Mouse (Mus musculus) macrophage (primary cell): ENCODE measurements around the gene Gstp1. TPM values are rescaled to one million over a fixed set of nuclear protein-coding genes. Genes with fewer than 3 reads are reported as not detected.

Experiments used
- H3K27ac ChIP-seq: fragments of 350-480 bp; formaldehyde crosslinking; 2 replicates; pipeline ENCODE4 v1.9.0; 2021
- H3K36me3 ChIP-seq: fragments of 350-480 bp; formaldehyde crosslinking; 2 replicates; pipeline ENCODE4 v1.9.0; 2021; ENCODE audit errors: inconsistent target
- H3K4me3 ChIP-seq: fragments of 350-480 bp; formaldehyde crosslinking; 2 replicates; pipeline ENCODE4 v1.9.0; 2021; ENCODE audit errors: inconsistent target
- H3K79me2 ChIP-seq: fragments of 350-480 bp; formaldehyde crosslinking; 2 replicates; pipeline ENCODE4 v1.9.0; 2021; ENCODE audit errors: inconsistent target
- WGBS: methylation state at CpG from one replicate; pipeline ENCODE4 v1.1.7; 2026; ENCODE audit warnings: inconsistent platforms; ENCODE audit not compliant: missing documents; 5-methylcytosine and 5-hydroxymethylcytosine counted together
- polyA plus RNA-seq: library from polyadenylated mRNA; stranded (reverse); fragments of 250-400 nt; gene quantifications from 3 replicates; pipeline ENCODE4 v1.2.4, GENCODE M21; 2018; ENCODE audit warnings: inconsistent platforms

The Gstp1 gene
- polyA plus RNA-seq, 1 experiment from 2014 or later: 8.6 TPM

DNA sequence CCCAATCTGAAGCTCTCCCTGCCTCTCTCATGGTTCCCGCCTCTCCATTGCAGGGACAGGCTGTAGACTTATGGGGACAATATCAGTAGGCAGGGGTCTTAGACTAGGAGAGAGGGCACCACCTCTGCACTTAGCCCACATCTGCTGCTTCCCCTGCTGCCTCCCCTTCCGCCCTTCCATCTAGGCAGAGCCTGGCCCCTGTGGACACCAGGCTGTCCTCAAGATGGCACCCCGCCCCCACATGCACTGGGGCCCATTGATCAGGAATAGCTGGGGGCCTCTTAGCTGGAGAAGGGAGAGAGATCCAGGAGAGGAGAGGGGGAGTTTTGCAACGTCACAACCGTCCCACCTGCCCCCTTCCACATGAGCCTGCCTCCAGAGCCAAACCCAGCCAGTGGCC lies 45.4 kb downstream of the Gstp1 start, which contains the start of gene Tbx10:
Tbx10 (plus strand) TSS at position 337 of the 400 bp plus-strand sequence.
- Histone ChIP-seq H3K4me3 (no peak within 1 kb of the TSS), H3K36me3 (no peaks in the 10 kb centered on the region), H3K27ac (no peak within 1 kb of the TSS), H3K79me2 (no peaks in the 10 kb centered on the region)
- WGBS: 82% methylated on average over 5 of the region's 5 CpGs

GRCm38 (mm10) chr19:3991966-3992365 lies 45.8 kb downstream of the Gstp1 start:
- no peaks in the 10 kb centered on the region for H3K79me2 ChIP-seq
- 81% methylated on average over 3 of the region's 3 CpGs for WGBS
- no peaks in the 10 kb centered on the region for H3K36me3 ChIP-seq
- no peak overlapping the region for H3K4me3 ChIP-seq
- no peak overlapping the region for H3K27ac ChIP-seq

- Histone ChIP-seq H3K4me3 (no peak overlapping the region), H3K79me2 (no peaks in the 10 kb centered on the region), H3K27ac (no peak overlapping the region), H3K36me3 (no peaks in the 10 kb centered on the region)
- WGBS: 93% methylated on average over 3 of the region's 3 CpGs
Observed at GRCm38 (mm10) chr19:3991562-3991961, 46.2 kb downstream of the Gstp1 start.

DNA sequence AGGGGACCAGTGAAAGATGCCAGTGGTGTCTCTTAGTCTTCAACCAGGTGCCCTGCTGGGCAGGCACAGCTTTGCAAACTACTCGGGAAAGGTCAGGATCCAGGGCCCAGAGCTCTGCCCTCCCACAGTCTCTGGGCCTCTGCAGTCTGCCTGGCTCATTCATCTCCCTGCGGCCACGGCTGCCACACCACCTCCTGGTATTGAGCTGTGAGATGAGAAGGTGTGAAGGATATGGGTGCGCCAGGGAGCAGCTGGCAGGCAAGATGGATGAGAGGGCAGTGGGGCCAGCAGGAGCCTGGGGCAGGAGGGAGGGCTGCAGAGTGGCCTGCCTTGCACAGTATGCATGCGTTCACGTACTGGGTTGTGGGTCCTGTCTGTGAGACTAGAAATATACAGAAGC lies 47.0 kb downstream of the Gstp1 start:
- Histone ChIP-seq H3K27ac (no peak overlapping the region), H3K4me3 (no peak overlapping the region), H3K79me2 (no peaks in the 10 kb centered on the region), H3K36me3 (no peaks in the 10 kb centered on the region)
- WGBS: 91% methylated on average over 6 of the region's 6 CpGs

- no peaks in the 10 kb centered on the region for H3K36me3 ChIP-seq
- H3K79me2 ChIP-seq: no peaks in the 10 kb centered on the region
- no peak overlapping the region for H3K27ac ChIP-seq
- 100% methylated on average over 4 of the region's 4 CpGs for WGBS
- no peak overlapping the region for H3K4me3 ChIP-seq
Observed at GRCm38 (mm10) chr19:3988750-3989149, 49.0 kb downstream of the Gstp1 start.

DNA sequence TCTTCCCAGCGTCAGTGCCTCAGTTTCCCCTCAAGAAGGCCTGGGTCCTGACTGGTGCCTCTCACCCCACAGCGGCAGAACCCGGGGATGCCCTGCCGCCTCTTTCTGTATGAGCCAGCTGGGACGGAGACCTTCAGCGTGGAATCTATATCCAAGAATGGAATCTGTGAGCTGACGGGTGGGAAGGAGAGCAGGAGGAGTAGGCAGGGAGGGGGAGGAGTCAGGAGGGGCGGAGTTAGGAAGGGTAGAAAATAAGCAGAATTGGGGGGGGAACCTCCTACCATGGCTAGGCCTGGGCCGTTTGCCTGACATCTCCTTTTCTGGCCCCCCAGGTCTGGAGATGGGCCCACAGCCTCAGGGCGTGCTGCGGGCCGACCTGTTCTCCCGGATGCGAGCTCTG lies 49.7 kb downstream of the Gstp1 start:
- WGBS: 95% methylated on average over 10 of the region's 14 CpGs

GRCm38 (mm10) chr19:3986334-3986733 lies 51.5 kb downstream of the Gstp1 start, which contains the start of gene Acy3:
TSS of gene Acy3 (plus strand) at chr19:3986570.
- H3K4me3 ChIP-seq: no peak within 1 kb of the TSS
- WGBS: 48% methylated on average over 8 of the region's 8 CpGs
- H3K27ac ChIP-seq: no peak within 1 kb of the TSS
- no peaks in the 10 kb centered on the region for H3K36me3 ChIP-seq
- H3K79me2 ChIP-seq: no peaks in the 10 kb centered on the region

More for the DNA sequence above, 49.7 kb downstream of the Gstp1 start:
- H3K27ac ChIP-seq: no peak overlapping the region
- no peaks in the 10 kb centered on the region for H3K79me2 ChIP-seq
- no peak overlapping the region for H3K4me3 ChIP-seq
- H3K36me3 ChIP-seq: no peaks in the 10 kb centered on the region

Other genes with a start within 250 kb of the Gstp1 start
- 11.1 to 17.8 TPM (median 15.8 TPM) in 3 replicates for gene Chka, start 186.2 kb downstream of the Gstp1 start, polyA plus RNA-seq
- gene Tcirg1, start 130.9 kb downstream of the Gstp1 start, polyA plus RNA-seq: 359 to 665 TPM (median 410 TPM) in 3 replicates
- 65.9 to 103 TPM (median 95.7 TPM) in 3 replicates for gene Ndufs8, start 125.2 kb downstream of the Gstp1 start, polyA plus RNA-seq
- 57.7 to 77.8 TPM (median 67.9 TPM) in 3 replicates for gene Aldh3b1, start 108.2 kb downstream of the Gstp1 start, polyA plus RNA-seq
- gene Unc93b1, start 102.8 kb downstream of the Gstp1 start, polyA plus RNA-seq: 421 to 814 TPM (median 651 TPM) in 3 replicates
- gene Aldh3b3, start 79.3 kb downstream of the Gstp1 start, polyA plus RNA-seq: not detected in 3 replicates
- not detected in 3 replicates for gene Aldh3b2, start 65.7 kb downstream of the Gstp1 start, polyA plus RNA-seq
- gene Acy3, start 51.4 kb downstream of the Gstp1 start, polyA plus RNA-seq: 0.47 to 0.60 TPM (median 0.47 TPM) in 3 replicates
- not detected in 3 replicates for gene Tbx10, start 45.2 kb downstream of the Gstp1 start, polyA plus RNA-seq
- gene Nudt8, start 37.4 kb downstream of the Gstp1 start, polyA plus RNA-seq: 6.9 to 10.7 TPM (median 7.0 TPM) in 3 replicates
- 0.07 to 0.19 TPM (median 0.13 TPM) in 3 replicates for gene Gm49405, start 37.4 kb downstream of the Gstp1 start, polyA plus RNA-seq
- gene Doc2g, start 34.7 kb downstream of the Gstp1 start, polyA plus RNA-seq: 0.20 to 0.33 TPM in 2 of 3 replicates, not detected in the other
- gene Ndufv1, start 25.2 kb downstream of the Gstp1 start, polyA plus RNA-seq: 35.8 to 43.3 TPM (median 39.0 TPM) in 3 replicates
- gene Gstp2, start 8.0 kb upstream of the Gstp1 start, polyA plus RNA-seq: not detected in 3 replicates
- not detected in 3 replicates for gene Gstp3, start 21.6 kb upstream of the Gstp1 start, polyA plus RNA-seq
- gene Cabp2, start 43.6 kb upstream of the Gstp1 start, polyA plus RNA-seq: not detected in 3 replicates
- gene Cdk2ap2, start 59.2 kb upstream of the Gstp1 start, polyA plus RNA-seq: 16.7 to 37.3 TPM (median 23.1 TPM) in 3 replicates
- 12.8 to 30.4 TPM (median 14.2 TPM) in 3 replicates for gene Pitpnm1, start 62.0 kb upstream of the Gstp1 start, polyA plus RNA-seq
- gene Aip, start 87.9 kb upstream of the Gstp1 start, polyA plus RNA-seq: 80.9 to 169 TPM (median 84.6 TPM) in 3 replicates
- gene Gpr152, start 101.8 kb upstream of the Gstp1 start, polyA plus RNA-seq: not detected in 3 replicates
- gene Cabp4, start 106.0 kb upstream of the Gstp1 start, polyA plus RNA-seq: not detected in 3 replicates
- 252 to 368 TPM (median 357 TPM) in 3 replicates for gene Coro1b, start 110.6 kb upstream of the Gstp1 start, polyA plus RNA-seq
- 0.28 to 0.53 TPM (median 0.41 TPM) in 3 replicates for gene Ptprcap, start 115.6 kb upstream of the Gstp1 start, polyA plus RNA-seq
- gene Rps6kb2, start 125.4 kb upstream of the Gstp1 start, polyA plus RNA-seq: 13.6 to 29.6 TPM (median 18.4 TPM) in 3 replicates
- 0.62 to 1.00 TPM (median 0.77 TPM) in 3 replicates for gene Carns1, start 137.5 kb upstream of the Gstp1 start, polyA plus RNA-seq
- gene Tbc1d10c, start 153.3 kb upstream of the Gstp1 start, polyA plus RNA-seq: 0.25 to 0.60 TPM (median 0.41 TPM) in 3 replicates
- gene Ppp1ca, start 154.1 kb upstream of the Gstp1 start, polyA plus RNA-seq: 375 to 413 TPM (median 395 TPM) in 3 replicates
- 16.0 to 22.9 TPM (median 16.7 TPM) in 3 replicates for gene Rad9a, start 163.7 kb upstream of the Gstp1 start, polyA plus RNA-seq
- 0.10 to 0.21 TPM (median 0.17 TPM) in 3 replicates for gene Clcf1, start 176.3 kb upstream of the Gstp1 start, polyA plus RNA-seq
- not detected in 3 replicates for gene AC109138.7, start 176.4 kb upstream of the Gstp1 start, polyA plus RNA-seq
- gene Pold4, start 193.9 kb upstream of the Gstp1 start, polyA plus RNA-seq: 33.8 to 76.3 TPM (median 47.8 TPM) in 3 replicates
- 32.6 to 83.1 TPM (median 36.6 TPM) in 3 replicates for gene Ssh3, start 231.2 kb upstream of the Gstp1 start, polyA plus RNA-seq
- 3.2 to 8.1 TPM (median 5.6 TPM) in 3 replicates for gene Ankrd13d, start 245.2 kb upstream of the Gstp1 start, polyA plus RNA-seq